26 mouse cellular contexts compared by ENCODE assay signal in the genomic region with DNA sequence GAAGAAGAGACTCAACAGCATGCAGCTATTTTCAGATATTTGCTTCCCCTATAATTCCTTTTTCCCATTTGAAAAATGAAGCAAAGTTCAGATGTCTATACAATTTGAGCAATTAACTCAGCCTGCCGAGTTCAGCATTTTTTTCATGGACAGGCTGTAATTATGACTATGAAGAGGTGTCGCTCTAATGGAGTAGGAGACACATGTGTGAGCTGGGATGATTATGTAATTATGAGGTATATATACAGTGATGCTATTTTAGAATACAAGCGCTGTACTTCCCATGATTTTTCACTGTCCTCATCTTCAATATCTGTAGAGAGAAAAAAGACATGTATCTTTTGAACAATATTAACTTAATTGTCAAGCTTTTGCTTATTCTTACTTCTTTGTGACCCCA. TPM values are rescaled to one million over a fixed set of nuclear protein-coding genes. Genes with fewer than 3 reads are reported as not detected.
"Had no signal": no experiment of that assay in that cellular context is flagged by ENCODE, and none has a peak within 500 bp of the region (broad histone marks: within the 10 kb centered on the region; RNA-seq: fewer than 3 reads in every experiment).

No protein-coding gene starts in this region.

- H3K4me2 ChIP-seq: kidney, embryonic 15.5 days; limb, embryonic 12.5 days; limb, embryonic 15.5 days; liver, embryonic 11.5 days; lung, embryonic 14.5 days; midbrain, embryonic 13.5 days; neural tube, embryonic 13.5 days had no signal

- H3K27ac ChIP-seq: kidney, embryonic 15.5 days; limb, embryonic 12.5 days; limb, embryonic 15.5 days; liver, embryonic 14.5 days; midbrain, embryonic 10.5 days; midbrain, embryonic 13.5 days; neural tube, embryonic 13.5 days; stomach, postnatal 0 days had no signal

- H3K4me3 ChIP-seq: kidney, embryonic 15.5 days; limb, embryonic 12.5 days; limb, embryonic 15.5 days; megakaryocyte, embryonic 14.5 days; midbrain, embryonic 10.5 days; midbrain, embryonic 13.5 days; myocyte; neural tube, embryonic 13.5 days had no signal

- DNase-seq: kidney, adult 8-10 months; kidney, postnatal 10 days; kidney, postnatal 36 days; left cerebral cortex, postnatal 4 days; liver, postnatal 0 days; lung, embryonic 14.5 days; lung, postnatal 10 days; lung, postnatal 36 days; retina, postnatal 1 day; right cerebral cortex, postnatal 4 days; thymus, adult 18-20 months; thymus, postnatal 36 days had no signal

- H3K9ac ChIP-seq: kidney, embryonic 15.5 days; limb, embryonic 12.5 days; limb, embryonic 15.5 days; liver, embryonic 14.5 days; liver, postnatal 0 days; lung, embryonic 14.5 days; midbrain, embryonic 13.5 days; neural tube, embryonic 13.5 days had no signal

- H3K36me3 ChIP-seq: kidney, embryonic 15.5 days; limb, embryonic 12.5 days; limb, embryonic 15.5 days; midbrain, embryonic 10.5 days; midbrain, embryonic 13.5 days; neural tube, embryonic 13.5 days had no signal

- ATAC-seq: liver, postnatal 0 days; midbrain, embryonic 13.5 days; midbrain, embryonic 16.5 days had no signal

- H3K9me3 ChIP-seq: kidney, embryonic 15.5 days; limb, embryonic 12.5 days; limb, embryonic 15.5 days; midbrain, embryonic 10.5 days; midbrain, embryonic 13.5 days; neural tube, embryonic 13.5 days had no signal

- H3K4me1 ChIP-seq: kidney, embryonic 15.5 days; limb, embryonic 12.5 days; limb, embryonic 15.5 days; megakaryocyte, embryonic 14.5 days; midbrain, embryonic 10.5 days; midbrain, embryonic 13.5 days; neural tube, embryonic 13.5 days had no signal

- H3K27me3 ChIP-seq: kidney, embryonic 15.5 days; limb, embryonic 12.5 days; limb, embryonic 15.5 days; megakaryocyte, embryonic 14.5 days; midbrain, embryonic 13.5 days; neural tube, embryonic 13.5 days had no signal

RNA-seq across cellular contexts. Expression of gene Gm11487, which starts 21.0 kb away (rescaled TPM):
- polyA plus RNA-seq: kidney, embryonic 15.5 days; limb, embryonic 12.5 days; limb, embryonic 15.5 days; liver, embryonic 11.5 days; liver, embryonic 14.5 days; liver, postnatal 0 days; lung, embryonic 14.5 days; midbrain, embryonic 10.5 days; midbrain, embryonic 13.5 days; midbrain, embryonic 16.5 days; myocyte; neural tube, embryonic 13.5 days; stomach, embryonic 14.5 days; stomach, postnatal 0 days; urinary bladder, adult 2 months had no signal
